ENCODE assay signal across 8 mouse cellular contexts in genomic region chr6:138140336-138140735, GRCm38 (mm10). TPM values are rescaled to one million over a fixed set of nuclear protein-coding genes. Genes with fewer than 3 reads are reported as not detected.
DNase-seq lines count a peak whose midpoint lies in the region; ATAC-seq and TF ChIP-seq lines count a peak whose summit lies in the region.

No protein-coding gene starts in this region.

- peak; percentile 83 for ATAC-seq in hindbrain, embryonic 12.5 days (ENCODE audit: low FRiP score)
- peak; percentile 77 for ATAC-seq in midbrain, embryonic 16.5 days
- no peak for ATAC-seq in erythroid progenitor cell, adult 5-6 weeks (replicated peaks; ENCODE audit: low FRiP score, poor library complexity, severe bottlenecking)

- peak overlapping the region; percentile 50; the same call in 1 of the 2 replicates for H3K9ac ChIP-seq in hindbrain, embryonic 12.5 days
- peak overlapping the region; percentile 86 for H3K9ac ChIP-seq in liver, adult 2 months (ENCODE audit: low read depth, low read length)
- peak overlapping the region; percentile 64 for H3K9ac ChIP-seq in midbrain, embryonic 16.5 days (ENCODE audit: low read depth, low read length)

- TF ChIP-seq CTCF in liver, adult 2 months (IDR thresholded peaks at IDR 0.05; ENCODE audit: low read depth, low read length), result no peak

- WGBS in hindbrain, embryonic 12.5 days, result under 1% methylated on average over 16 of the region's 16 CpGs
- WGBS in liver, adult 2 months, result under 1% methylated on average over 16 of the region's 16 CpGs
- under 1% methylated on average over 16 of the region's 16 CpGs for WGBS in midbrain, embryonic 16.5 days

- peak overlapping the region; percentile 63 for H3K4me2 ChIP-seq in hindbrain, embryonic 12.5 days (replicated peaks)
- peak overlapping the region; percentile 85 for H3K4me2 ChIP-seq in midbrain, embryonic 16.5 days (ENCODE audit: low read length)

- H3K27ac ChIP-seq in hindbrain, embryonic 12.5 days, result no peak overlapping the region
- peak overlapping the region; percentile 92 for H3K27ac ChIP-seq in liver, adult 2 months (replicated peaks; ENCODE audit: insufficient read depth, low read depth, low read length)
- H3K27ac ChIP-seq in midbrain, embryonic 16.5 days (ENCODE audit: low read length), result no peak overlapping the region

- DNase-seq in 3T3-L1 (ENCODE audit: low read depth, low spot score), result peak; percentile 83
- peak; percentile 82 for DNase-seq in adrenal gland, postnatal 25 days
- DNase-seq in forelimb bud, embryonic 11.5 days (ENCODE audit: low read depth, low spot score), result peak; percentile 80
- DNase-seq in liver, adult 2 months (ENCODE audit: extremely low read depth, low read depth, low spot score), result peak; percentile 90
- DNase-seq in urinary bladder, adult 18-20 months (ENCODE audit: low spot score in 2 of 2), result peak; percentile 64 to 75

- H3K27me3 ChIP-seq in hindbrain, embryonic 12.5 days, result no peaks in the 10 kb centered on the region
- no peaks in the 10 kb centered on the region for H3K27me3 ChIP-seq in liver, adult 2 months (ENCODE audit: control insufficient read depth, insufficient read depth, low read length)
- H3K27me3 ChIP-seq in midbrain, embryonic 16.5 days (ENCODE audit: control insufficient read depth, insufficient read depth, low read depth, low read length), result no peaks in the 10 kb centered on the region

- H3K36me3 ChIP-seq in hindbrain, embryonic 12.5 days, result no peaks in the 10 kb centered on the region
- H3K36me3 ChIP-seq in liver, adult 2 months (ENCODE audit: control insufficient read depth, insufficient read depth, low read length), result peaks cover 18% of the 10 kb centered on the region
- H3K36me3 ChIP-seq in midbrain, embryonic 16.5 days (ENCODE audit: control insufficient read depth, insufficient read depth, low read length), result no peaks in the 10 kb centered on the region

- H3K4me3 ChIP-seq in hindbrain, embryonic 12.5 days, result peak overlapping the region; percentile 45
- H3K4me3 ChIP-seq in liver, adult 2 months (ENCODE audit: insufficient read depth, low read depth, low read length), result peak overlapping the region; percentile 81
- H3K4me3 ChIP-seq in midbrain, embryonic 16.5 days (ENCODE audit: low read depth, low read length), result peak overlapping the region; percentile 44

- peaks cover 8% of the 10 kb centered on the region; the same call in 1 of the 2 replicates for H3K4me1 ChIP-seq in hindbrain, embryonic 12.5 days
- H3K4me1 ChIP-seq in liver, adult 2 months (ENCODE audit: control insufficient read depth, insufficient read depth, low read length), result peaks cover 2% of the 10 kb centered on the region; the same call in 1 of the 2 replicates
- H3K4me1 ChIP-seq in midbrain, embryonic 16.5 days (ENCODE audit: control insufficient read depth, insufficient read depth, low read length), result peaks cover 9% of the 10 kb centered on the region

- H3K79me2 ChIP-seq in liver, adult 2 months (ENCODE audit: control insufficient read depth, insufficient read depth, low read length), result peaks cover 24% of the 10 kb centered on the region; the same call in 1 of the 2 replicates

- no peaks in the 10 kb centered on the region for H3K9me3 ChIP-seq in hindbrain, embryonic 12.5 days (replicated peaks)
- no peaks in the 10 kb centered on the region for H3K9me3 ChIP-seq in midbrain, embryonic 16.5 days (replicated peaks; ENCODE audit: control insufficient read depth, low read length, poor library complexity, severe bottlenecking)

- TF ChIP-seq POLR2A in liver, adult 2 months (IDR thresholded peaks at IDR 0.05; ENCODE audit: extremely low read depth, insufficient read depth, low read length), result peak; percentile 98

RNA-seq across cellular contexts. Expression of gene Mgst1, which starts 0.2 kb away (rescaled TPM):
- 2,017 and 2,361 TPM in 2 replicates for total RNA-seq in adrenal gland, postnatal 25 days (2021)
- polyA plus RNA-seq in hindbrain, embryonic 12.5 days (2016; fragmentation: Nextera tagmentation; extraction: Ambion mirVana), result 75.7 and 91.8 TPM in 2 replicates
- 7,708 and 11,486 TPM in 2 replicates for total RNA-seq in liver, adult 2 months (2014; rRNA removed)
- 7,278 and 7,946 TPM in 2 replicates for polyA plus RNA-seq in liver, adult 2 months (2012; rRNA removed)
- polyA plus RNA-seq in midbrain, embryonic 16.5 days (2015; fragmentation: Nextera tagmentation; extraction: Ambion mirVana), result 50.4 and 65.1 TPM in 2 replicates
- 62.5 and 81.4 TPM in 2 replicates for total RNA-seq in erythroid progenitor cell, adult 5-6 weeks (2015; ENCODE audit: low replicate concordance)
- total RNA-seq in erythroid progenitor cell, adult 5-6 weeks (2017; ENCODE audit: low replicate concordance), result 52.4 and 78.9 TPM in 2 replicates

Comparison
In these comparisons a context has a peak if more than half of its experiments do, and no peak if none do; other contexts are left out.
1. RNA of gene Mgst1, which starts 0.2 kb away (total RNA-seq): 7,708 to 11,486 TPM in liver, adult 2 months and 2,017 to 2,361 TPM in adrenal gland, postnatal 25 days; 52.4 to 81.4 TPM in erythroid progenitor cell, adult 5-6 weeks; every median in the first group is over 10 times any median in the second.
2. Peak in every context shown above with its lines, with median percentiles within 50 percentile points of each other: DNase-seq, H3K4me3 ChIP-seq and H3K9ac ChIP-seq.